Mouse (Mus musculus) activated CD4-positive, CD25-positive, alpha-beta regulatory T cell, adult 4 months (primary cell): ENCODE measurements around the gene Pramel4. TPM values are rescaled to one million over a fixed set of nuclear protein-coding genes. Genes with fewer than 3 reads are reported as not detected.
"Not testable (repeated sequence)": the region's sequence is repeated elsewhere in the genome, so short reads cannot be mapped to it uniquely, and the experiment has no call there.

Source experiments
- ATAC-seq: one replicate; pipeline ENCODE4 v1.8.0; 2017
- polyA plus RNA-seq, 2 experiments: library from polyadenylated mRNA; unstranded; fragments of 100-300 nt; shearing (Covaris generic); gene quantifications; one replicate each; pipeline ENCODE4 v1.2.1; 2017

Pramel4 gene
- under 1 TPM in 1 of 2 experiments, not detected in 1; 0.24 TPM for polyA plus RNA-seq

DNA sequence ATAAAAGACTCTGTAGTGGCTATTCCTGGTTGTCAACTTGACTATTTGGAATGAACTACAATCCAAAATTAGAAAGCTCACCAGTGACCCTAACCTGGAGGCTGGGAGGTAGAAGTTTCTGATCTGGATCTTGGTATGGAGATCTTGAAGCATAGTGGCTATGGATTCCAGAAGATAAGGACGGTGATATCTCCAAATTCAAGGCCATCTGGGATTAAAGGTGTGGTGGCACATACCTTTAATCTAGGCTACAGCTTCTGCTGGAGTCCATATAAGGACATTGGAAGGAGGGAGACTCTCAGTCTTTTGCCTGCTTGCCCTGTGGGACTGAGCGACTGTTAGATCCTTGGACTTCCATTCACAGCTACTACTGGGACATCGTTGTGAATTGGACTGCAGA lies at the start of gene Pramel4:
TSS of gene Pramel4 (plus strand) at position 301 of the 400 bp plus-strand sequence.
- not testable (repeated sequence) for ATAC-seq

DNA sequence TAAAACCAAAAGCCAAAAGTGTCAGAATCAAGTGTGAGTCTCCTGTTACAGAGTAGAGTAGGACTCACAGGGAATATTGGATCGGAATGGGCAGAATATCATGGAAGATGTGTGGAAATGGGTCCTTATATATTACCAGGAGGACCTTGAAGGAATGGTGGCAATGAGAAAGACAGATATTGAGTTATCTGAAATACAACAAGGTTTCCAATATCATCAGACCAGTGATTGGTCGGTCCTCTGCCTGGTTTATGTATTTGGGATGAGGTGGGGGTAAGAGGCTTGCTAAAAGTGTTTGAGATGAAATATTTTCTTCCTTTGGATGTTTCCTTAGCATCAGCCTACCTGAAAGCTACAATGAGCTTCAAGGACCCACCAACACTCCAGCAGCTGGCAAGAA lies 47.2 kb downstream of the Pramel4 start, which contains the start of gene Gm13102:
TSS of gene Gm13102 (plus strand) at position 301 of the 400 bp plus-strand sequence.
- not testable (repeated sequence) for ATAC-seq

Other genes with a start within 250 kb of the Pramel4 start
- gene Gm13084, start 243.0 kb upstream of the Pramel4 start, polyA plus RNA-seq, result not detected
- not detected for gene Gm13103, start 212.6 kb upstream of the Pramel4 start, polyA plus RNA-seq
- not detected for gene Pramef6, start 158.7 kb upstream of the Pramel4 start, polyA plus RNA-seq
- gene Pramef25, start 108.1 kb upstream of the Pramel4 start, polyA plus RNA-seq, result not detected
- gene Gm13101, start 92.2 kb upstream of the Pramel4 start, polyA plus RNA-seq, result not detected
- gene Pramef17, start 64.8 kb upstream of the Pramel4 start, polyA plus RNA-seq, result not detected
- gene Gm13102, start 47.3 kb downstream of the Pramel4 start, polyA plus RNA-seq, result not detected
- not detected for gene Oog3, start 103.5 kb downstream of the Pramel4 start, polyA plus RNA-seq
- not detected for gene Oog2, start 131.6 kb downstream of the Pramel4 start, polyA plus RNA-seq
- not detected for gene C87977, start 154.2 kb downstream of the Pramel4 start, polyA plus RNA-seq
- not detected for gene Pramel5, start 221.4 kb downstream of the Pramel4 start, polyA plus RNA-seq